Mouse (Mus musculus): ENCODE data around the gene Tmem119. TPM values are rescaled to one million over a fixed set of nuclear protein-coding genes. Genes with fewer than 3 reads are reported as not detected.
A peak's percentile ranks its signal among the peaks of the same experiment; 100 is the strongest.

The Tmem119 gene
- 2.7 TPM in 1 of 2 replicates, not detected in the other for total RNA-seq (2015; ENCODE audit: low replicate concordance)
- 1.1 TPM in 1 of 2 replicates, not detected in the other for total RNA-seq (2017; ENCODE audit: low replicate concordance)

GRCm38 (mm10) chr5:113800280-113800679 lies at the start of gene Tmem119:
Tmem119 (minus strand) TSS chr5:113800516.
- ATAC-seq (replicated peaks; ENCODE audit: low FRiP score, poor library complexity, severe bottlenecking): no peak

GRCm38 (mm10) chr5:113847636-113848035 lies 47.3 kb upstream of the Tmem119 start:
- no peak for ATAC-seq (replicated peaks; ENCODE audit: low FRiP score, poor library complexity, severe bottlenecking)

GRCm38 (mm10) chr5:113846656-113847055 lies 46.3 kb upstream of the Tmem119 start:
- peak; percentile 87 for ATAC-seq (replicated peaks; ENCODE audit: low FRiP score, poor library complexity, severe bottlenecking)

DNA sequence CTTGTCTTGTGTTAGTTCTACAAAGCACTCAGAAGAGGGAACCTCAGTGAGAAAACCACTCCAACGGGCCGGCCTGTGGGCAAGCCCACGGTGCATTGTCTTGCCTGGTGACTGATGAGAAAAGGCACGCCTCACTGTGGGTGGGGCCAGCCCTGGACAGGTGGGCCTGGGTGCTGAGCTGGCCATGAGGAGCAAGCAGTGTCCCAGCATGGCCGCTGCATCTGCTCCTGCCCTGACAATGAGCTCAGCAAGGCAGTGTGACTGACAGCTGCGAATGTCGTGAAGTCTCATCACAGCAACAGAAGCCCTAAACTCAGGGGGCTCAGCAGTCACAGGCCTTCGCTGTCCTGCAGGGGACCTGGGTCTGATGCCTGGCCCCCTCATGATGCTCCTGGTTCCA lies 45.3 kb upstream of the Tmem119 start:
- no peak for ATAC-seq (replicated peaks; ENCODE audit: low FRiP score, poor library complexity, severe bottlenecking)

DNA sequence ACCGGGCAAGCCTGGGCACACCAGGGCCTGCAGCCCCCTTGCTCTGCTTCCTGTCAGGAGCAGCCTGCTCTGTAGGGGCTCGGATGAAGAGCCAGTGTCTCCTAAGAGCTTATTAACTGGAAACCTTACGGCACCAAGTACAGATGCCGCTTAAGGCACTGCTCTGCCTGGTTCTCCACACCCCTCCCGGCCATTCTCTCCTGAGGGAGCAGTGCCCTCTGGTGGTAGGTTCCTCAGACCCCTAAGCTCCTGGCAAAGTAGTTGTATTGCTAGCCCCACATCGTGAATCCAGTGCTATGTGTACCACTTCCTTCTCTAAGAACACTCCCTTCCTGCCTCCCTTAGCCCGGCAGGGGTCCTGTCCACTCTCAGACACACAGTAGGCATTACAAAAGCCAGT lies 44.4 kb upstream of the Tmem119 start:
- peak; percentile 45 for ATAC-seq (replicated peaks; ENCODE audit: low FRiP score, poor library complexity, severe bottlenecking)

GRCm38 (mm10) chr5:113844106-113844505 lies 43.8 kb upstream of the Tmem119 start:
- ATAC-seq (replicated peaks; ENCODE audit: low FRiP score, poor library complexity, severe bottlenecking): no peak

DNA sequence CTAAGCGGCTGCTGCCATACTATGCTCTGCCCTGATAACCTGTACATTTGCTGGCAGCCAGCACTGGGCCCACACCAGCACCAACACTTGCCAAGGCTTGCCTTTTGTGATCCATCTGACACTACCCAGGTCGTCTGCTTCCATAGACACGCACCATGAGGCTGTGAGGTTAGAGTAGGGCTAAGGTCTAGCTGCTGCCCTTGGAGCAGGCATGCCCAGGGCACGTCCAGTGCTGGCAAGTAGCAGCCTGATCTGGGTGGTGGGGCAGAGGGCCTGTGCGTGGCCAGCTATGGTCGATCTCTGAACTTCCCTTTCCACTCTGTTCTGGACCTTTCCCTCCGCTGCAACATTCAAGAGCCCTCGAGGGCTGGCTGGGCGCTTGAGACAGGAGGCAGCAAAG lies 42.6 kb upstream of the Tmem119 start:
- no peak for ATAC-seq (replicated peaks; ENCODE audit: low FRiP score, poor library complexity, severe bottlenecking)

- ATAC-seq (replicated peaks; ENCODE audit: low FRiP score, poor library complexity, severe bottlenecking): no peak
Observed at GRCm38 (mm10) chr5:113842244-113842643, 41.9 kb upstream of the Tmem119 start.

GRCm38 (mm10) chr5:113841243-113842225 lies 41.2 kb upstream of the Tmem119 start:
- ATAC-seq (replicated peaks; ENCODE audit: low FRiP score, poor library complexity, severe bottlenecking): no peak

- ATAC-seq (replicated peaks; ENCODE audit: low FRiP score, poor library complexity, severe bottlenecking): no peak
Observed at GRCm38 (mm10) chr5:113840443-113840842, 40.1 kb upstream of the Tmem119 start.

DNA sequence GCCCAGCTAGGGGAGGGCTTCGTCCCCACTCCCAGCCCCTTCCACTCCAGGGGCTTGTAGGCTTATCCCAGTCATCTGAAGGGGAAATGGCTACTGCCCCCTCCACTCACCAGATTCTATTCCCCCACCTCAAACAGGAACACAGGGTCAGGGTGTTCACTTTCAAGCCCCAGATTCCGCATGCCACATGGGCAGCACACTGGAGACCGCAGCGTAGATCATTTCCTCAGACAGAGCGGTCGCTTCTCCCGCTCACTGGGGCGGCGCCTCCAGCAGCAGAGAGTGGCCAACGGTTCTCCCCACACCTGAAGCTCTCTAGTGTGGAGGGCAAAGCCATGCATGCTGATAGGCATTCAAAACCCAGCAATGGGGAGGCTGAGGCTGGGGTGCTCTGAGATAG lies 36.6 kb upstream of the Tmem119 start:
- no peak for ATAC-seq (replicated peaks; ENCODE audit: low FRiP score, poor library complexity, severe bottlenecking)

GRCm38 (mm10) chr5:113833316-113833947 lies 33.1 kb upstream of the Tmem119 start:
- ATAC-seq (replicated peaks; ENCODE audit: low FRiP score, poor library complexity, severe bottlenecking): no peak

- ATAC-seq (replicated peaks; ENCODE audit: low FRiP score, poor library complexity, severe bottlenecking): no peak
Observed at GRCm38 (mm10) chr5:113832490-113832901, 32.2 kb upstream of the Tmem119 start, which contains the start of gene Selplg. Selplg (minus strand) TSS chr5:113832644.

DNA sequence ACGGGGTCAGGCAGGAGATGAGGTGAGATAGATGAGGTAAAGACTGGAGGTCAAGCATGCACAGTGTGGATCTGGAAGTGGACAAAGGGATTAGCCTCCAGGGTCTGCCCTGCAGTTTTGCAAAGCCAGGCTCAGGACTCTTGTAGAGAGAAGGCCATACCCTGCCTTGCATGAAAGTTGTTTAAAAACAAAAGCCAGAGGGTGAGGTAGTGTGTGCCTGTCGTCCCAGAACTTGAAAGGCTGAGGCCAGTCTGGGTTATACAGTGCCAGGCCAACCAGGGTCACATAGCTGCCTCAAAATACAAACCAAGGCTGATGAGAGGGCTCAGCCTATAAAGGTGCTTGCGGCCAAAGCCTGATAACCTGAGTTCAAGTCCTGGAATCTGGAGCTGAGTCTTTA lies 31.4 kb upstream of the Tmem119 start:
- ATAC-seq (replicated peaks; ENCODE audit: low FRiP score, poor library complexity, severe bottlenecking): no peak

- no peak for ATAC-seq (replicated peaks; ENCODE audit: low FRiP score, poor library complexity, severe bottlenecking)
Observed at GRCm38 (mm10) chr5:113830796-113831195, 30.5 kb upstream of the Tmem119 start.

GRCm38 (mm10) chr5:113830292-113830643 lies 30.0 kb upstream of the Tmem119 start:
- peak; percentile 27; the same call in 1 of the 2 replicates for ATAC-seq (replicated peaks; ENCODE audit: low FRiP score, poor library complexity, severe bottlenecking)

DNA sequence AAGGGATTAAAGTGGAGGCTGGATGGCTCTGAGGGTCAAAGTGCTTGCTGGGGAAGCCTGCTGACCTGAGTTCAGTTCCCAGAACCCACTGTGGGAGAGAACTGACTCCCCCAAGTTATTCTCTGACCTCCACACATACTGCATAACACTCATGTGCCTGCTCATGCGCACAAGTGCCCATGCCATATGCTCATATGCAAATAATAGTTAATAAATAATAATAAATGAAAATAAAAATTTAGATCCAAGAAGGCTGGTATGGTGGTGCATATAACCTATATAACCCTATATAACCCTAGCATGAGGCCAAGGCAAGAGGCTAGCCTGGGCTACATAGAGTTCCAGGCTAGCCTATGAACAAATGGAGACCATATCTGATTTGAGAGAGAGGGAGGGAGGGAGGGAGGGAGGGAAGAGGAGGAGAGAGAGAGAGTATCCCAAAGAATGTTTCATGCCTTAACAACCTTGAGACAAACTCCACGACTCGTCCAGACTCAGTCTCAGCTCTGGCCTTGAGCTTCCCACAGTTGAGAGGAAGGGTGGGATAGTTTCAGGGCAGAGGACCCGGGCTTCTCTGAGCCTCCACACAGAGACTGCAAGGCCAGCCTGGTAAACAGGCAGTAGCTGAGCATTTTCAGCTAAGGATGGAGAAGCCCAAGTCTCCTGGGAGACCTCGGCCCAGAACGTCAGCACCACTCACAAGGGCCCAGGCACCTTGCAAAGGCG lies 29.4 kb upstream of the Tmem119 start:
- ATAC-seq (replicated peaks; ENCODE audit: low FRiP score, poor library complexity, severe bottlenecking): no peak

DNA sequence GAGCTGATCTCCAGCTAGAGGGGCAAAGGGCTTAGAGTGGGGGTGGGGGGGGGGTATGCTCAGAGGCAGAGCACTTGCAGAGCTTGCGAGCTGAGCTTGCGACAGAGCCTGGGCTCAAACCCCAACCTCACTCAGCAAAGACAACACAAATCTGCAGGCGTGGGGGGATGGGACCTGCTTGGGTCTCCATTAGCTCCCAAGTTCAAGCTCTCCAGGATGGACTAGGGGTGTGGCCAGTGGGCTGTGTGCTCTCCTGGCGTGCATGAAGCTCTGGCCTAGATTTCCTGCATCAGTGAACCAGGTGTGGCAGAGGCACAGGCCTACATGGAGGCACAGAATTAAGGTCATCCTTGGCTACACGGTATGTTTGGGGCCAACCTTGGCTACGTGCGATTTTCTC lies 28.2 kb upstream of the Tmem119 start:
- ATAC-seq (replicated peaks; ENCODE audit: low FRiP score, poor library complexity, severe bottlenecking): no peak

DNA sequence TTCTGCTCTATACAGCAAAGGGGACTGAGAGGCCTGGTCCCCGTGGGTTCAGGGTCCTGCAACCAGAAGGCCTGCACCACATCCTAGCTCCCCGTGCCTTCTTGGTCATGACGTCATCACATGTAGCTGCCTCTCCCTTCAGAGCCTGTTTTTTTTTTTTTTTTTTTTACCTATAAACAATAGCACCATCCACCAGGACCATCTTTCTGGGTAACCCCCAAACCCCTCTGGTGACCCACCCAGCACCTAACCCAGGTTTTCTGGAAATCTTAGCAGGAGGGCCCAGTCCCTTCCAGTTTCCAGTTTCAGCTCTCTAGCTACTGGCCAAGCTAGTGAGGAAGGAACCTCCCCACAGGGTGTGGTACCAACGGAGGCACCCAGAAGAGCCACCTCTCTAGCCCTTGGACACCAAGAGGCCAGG lies 27.7 kb upstream of the Tmem119 start:
- ATAC-seq (replicated peaks; ENCODE audit: low FRiP score, poor library complexity, severe bottlenecking): no peak

GRCm38 (mm10) chr5:113826619-113827018 lies 26.3 kb upstream of the Tmem119 start:
- ATAC-seq (replicated peaks; ENCODE audit: low FRiP score, poor library complexity, severe bottlenecking): 0 out of 2 replicates have a peak, but pooled peaks have one; percentile 30
